Mouse (Mus musculus) embryonic stem cell, embryonic (primary cell): ENCODE measurements around the gene Efhc1.
"Not testable (repeated sequence)": the region's sequence is repeated elsewhere in the genome, so short reads cannot be mapped to it uniquely, and the experiment has no call there.

Source experiments
- CTCF ChIA-PET, 4 experiments: fragments of 300-600 bp in 2 of 4; fragments of 350-600 bp in 2 of 4; sonication (Branson Sonifier 250); formaldehyde crosslinking; loops; one replicate each; lab custom pipeline; 2022; ENCODE audit warnings: inconsistent platforms in 2 of 4; lab: Charles Lee
- POLR2A ChIA-PET, 4 experiments: fragments of 300-600 bp in 2 of 4; fragments of 350-600 bp in 2 of 4; sonication (Branson Sonifier 250); formaldehyde crosslinking; loops; one replicate each; lab custom pipeline; 2022; ENCODE audit warnings: antibody characterized with exemption in 4 of 4, inconsistent platforms in 1 of 4; lab: Charles Lee

Efhc1 gene

DNA sequence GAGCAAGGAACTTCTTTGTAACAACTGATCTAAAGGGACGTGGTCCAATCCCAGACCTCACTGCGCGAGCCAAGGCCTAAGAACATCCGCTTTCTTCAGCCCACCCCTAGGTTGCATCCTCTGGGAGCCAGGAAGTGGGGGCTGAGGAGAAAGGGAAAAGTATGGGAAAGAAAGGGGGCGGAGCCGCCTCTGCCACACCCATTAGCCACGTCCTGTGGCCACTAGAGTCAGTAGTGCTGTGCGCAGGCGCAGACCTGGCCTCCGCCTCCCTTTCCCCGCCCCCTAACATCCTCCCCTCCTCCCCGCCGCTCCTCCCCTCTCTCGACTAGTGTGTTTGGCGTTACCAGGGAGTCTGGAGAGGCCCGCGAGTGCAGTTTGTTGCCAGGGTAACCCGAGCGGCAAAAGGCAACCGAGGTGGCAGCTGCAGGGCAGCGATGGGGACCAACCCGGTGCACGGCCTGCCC is at the start of gene Efhc1:
Gene Efhc1, plus strand, starts transcription at position 327 of the 464 bp plus-strand sequence.
- ChIA-PET POLR2A (interaction anchor here in 3 of 4 experiments (0.6 to 2.1 kb wide), 21 partner anchors 10 to 267 kb away, joined by 3 to 9 read pairs (median 3); partner anchors contain the start of gene Tmem14a (in 1 of the 3)), CTCF (interaction anchor here in 3 of 4 experiments (0.6 to 2.0 kb wide), 7 partner anchors 12 to 215 kb away, joined by 3 to 14 read pairs (median 3); no protein-coding TSS in a partner anchor)

DNA sequence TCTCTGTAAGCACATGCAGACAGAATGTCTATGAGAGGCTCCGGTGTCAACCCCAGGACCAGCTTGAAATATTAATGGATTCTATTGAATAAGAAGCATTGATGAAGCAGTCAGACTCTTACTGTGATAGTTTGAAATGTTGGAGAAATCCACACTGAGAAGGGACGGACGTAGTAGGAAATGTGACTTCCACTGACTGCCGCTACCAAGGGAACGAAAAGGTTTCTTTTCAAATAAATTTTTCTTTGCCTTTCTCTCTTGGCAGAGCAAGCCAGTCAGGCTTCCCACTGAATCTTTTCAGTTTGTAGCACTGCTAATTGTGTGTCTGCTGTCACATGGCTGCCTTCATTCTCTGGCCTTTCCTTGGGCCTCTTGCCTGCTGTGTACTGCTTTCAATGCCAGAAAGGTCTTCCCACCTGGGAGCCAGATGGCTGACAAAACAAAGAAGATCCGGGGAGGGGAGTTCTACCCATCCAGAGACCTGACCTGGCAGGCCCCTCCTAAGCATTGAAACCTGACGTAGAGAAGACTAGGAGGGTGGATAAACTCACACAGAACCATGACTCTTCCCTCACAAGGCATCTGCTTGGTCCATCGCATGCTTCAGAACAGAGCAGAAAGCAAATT is 45.8 kb upstream of the Efhc1 start:
- ChIA-PET CTCF (no interaction called here), POLR2A (interaction anchor here in 2 of 4 experiments (0.9 to 2.2 kb wide), 4 partner anchors 9 to 35 kb away, joined by 3 to 8 read pairs (median 4); partner anchors contain the start of gene Paqr8 (in 1 of the 2))

DNA sequence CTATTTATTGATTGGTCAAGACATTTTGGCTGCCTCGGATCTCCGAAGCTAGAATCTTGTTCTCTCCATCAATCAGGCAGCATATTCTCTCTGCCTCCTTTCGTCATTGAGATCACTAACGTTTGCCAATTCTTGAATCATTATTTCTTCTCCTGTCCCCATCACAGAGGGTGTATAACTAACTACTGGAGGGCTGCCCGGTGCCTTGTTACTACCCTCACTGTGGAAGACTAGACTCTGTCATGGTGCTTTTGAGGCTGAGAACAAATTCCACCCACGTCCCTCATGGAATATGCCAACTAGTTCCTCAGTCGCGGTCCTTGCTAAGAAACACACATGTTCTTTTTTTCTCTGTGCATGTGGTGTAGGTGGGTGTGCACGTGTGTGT is 45.3 kb upstream of the Efhc1 start:
- ChIA-PET POLR2A (interaction anchor here in 1 of 4 experiments (0.7 to 2.2 kb wide), 7 partner anchors 10 to 93 kb away, joined by 3 to 8 read pairs (median 3); no protein-coding TSS in a partner anchor), CTCF (no interaction called here)

DNA sequence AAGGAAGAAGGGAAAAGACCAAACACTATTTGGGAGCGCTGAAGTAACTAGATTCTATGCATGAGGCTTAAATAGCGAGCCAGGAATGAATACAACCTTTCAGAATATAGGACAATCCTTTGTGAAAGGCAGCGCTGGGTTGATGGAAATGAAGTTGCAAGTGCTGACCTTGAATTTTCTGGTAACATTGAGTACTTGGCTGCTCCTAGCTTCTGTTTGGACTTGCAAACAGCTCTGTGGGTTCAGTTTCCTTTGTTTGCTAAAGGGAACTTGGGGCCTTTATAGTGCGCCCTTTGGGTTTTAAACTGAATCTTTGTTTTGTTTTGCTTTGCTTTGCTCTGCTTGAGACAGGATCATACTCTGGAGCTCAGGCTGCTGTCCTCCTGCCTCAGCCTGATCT is 42.9 kb upstream of the Efhc1 start:
- CTCF ChIA-PET: interaction anchor here in 3 of 4 experiments (0.6 to 1.4 kb wide), 4 partner anchors 8 to 31 kb away, joined by 3 to 5 read pairs (median 4); no protein-coding TSS in a partner anchor
- POLR2A ChIA-PET: interaction anchor here (0.6 to 7.1 kb wide), 18 partner anchors 10 to 171 kb away, joined by 3 to 71 read pairs (median 4); partner anchors contain the start of genes Paqr8 (in 2 of the 4) and Efhc1 (in 1 of the 4)

DNA sequence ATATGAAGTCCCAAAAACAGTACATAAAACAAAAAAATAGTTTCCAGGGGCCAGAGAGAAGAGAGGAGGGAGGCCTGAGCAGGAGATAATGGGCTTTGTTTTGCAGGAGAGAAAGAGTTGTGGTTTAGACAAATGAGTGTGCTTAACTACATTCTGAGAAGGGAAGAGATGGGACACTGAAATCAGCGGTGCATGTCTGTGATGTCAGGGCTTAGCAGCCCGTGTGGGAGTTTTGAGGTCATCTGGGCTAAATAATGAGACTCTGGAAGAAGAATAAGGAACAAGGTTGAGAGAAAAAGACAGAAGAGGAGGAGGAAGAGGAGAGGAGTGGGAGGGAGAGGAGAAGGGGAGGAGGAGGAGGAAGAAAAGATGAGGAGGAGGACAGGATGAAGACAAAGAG is 39.3 kb upstream of the Efhc1 start:
- POLR2A ChIA-PET: interaction anchor here (0.5 to 7.1 kb wide), 20 partner anchors 9 to 306 kb away, joined by 3 to 71 read pairs (median 4); partner anchors contain the start of genes Paqr8 (in 2 of the 4), Efhc1 (in 1 of the 4), Mcm3 (in 1 of the 4) and Tmem14a (in 1 of the 4)
- CTCF ChIA-PET: interaction anchor here in 2 of 4 experiments (0.8 to 1.2 kb wide), 3 partner anchors 21 to 27 kb away, joined by 3 read pairs; partner anchors contain the start of gene Paqr8 (in 1 of the 2)

DNA sequence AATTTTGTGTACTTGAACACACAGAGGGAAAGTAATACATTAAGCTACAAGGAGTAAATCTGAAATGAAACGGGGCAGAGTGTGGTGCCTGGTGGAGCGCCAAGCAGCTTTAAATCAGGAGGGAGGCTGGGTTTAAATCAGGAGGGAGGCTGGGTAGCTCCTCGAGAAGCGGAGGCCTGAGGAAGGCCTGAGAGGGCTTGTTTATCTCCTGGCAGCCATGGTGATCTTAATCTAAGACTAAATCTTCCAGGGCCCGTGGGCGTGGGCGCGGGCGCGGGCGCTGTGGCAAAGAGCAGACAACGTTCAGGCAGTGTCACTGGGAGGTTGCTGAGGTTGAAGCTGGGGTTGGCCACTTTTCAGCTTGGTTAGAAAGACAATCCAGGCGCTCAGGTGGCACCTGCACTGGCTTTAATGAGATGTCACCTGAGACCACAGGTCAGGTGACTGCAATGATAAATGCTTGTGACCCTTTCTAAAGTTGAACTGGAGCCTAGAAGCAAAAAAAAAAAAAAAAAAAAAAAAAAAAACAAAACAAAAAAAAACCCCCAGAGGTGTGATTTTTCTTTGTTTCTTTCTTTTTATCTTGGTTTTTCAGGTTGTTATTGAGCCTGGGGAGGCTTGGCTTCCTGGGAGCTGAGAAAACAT is 38.8 kb upstream of the Efhc1 start:
- POLR2A ChIA-PET: interaction anchor here (0.5 to 7.1 kb wide), 33 partner anchors 8 to 1554 kb away, joined by 3 to 71 read pairs (median 4); partner anchors contain the start of genes Paqr8 (in 2 of the 4), Efhc1 (in 1 of the 4), Mcm3 (in 1 of the 4) and Tmem14a (in 1 of the 4)
- CTCF ChIA-PET: interaction anchor here (0.6 to 1.2 kb wide), 5 partner anchors 20 to 213 kb away, joined by 3 to 4 read pairs (median 3); partner anchors contain the start of gene Paqr8 (in 1 of the 4)

DNA sequence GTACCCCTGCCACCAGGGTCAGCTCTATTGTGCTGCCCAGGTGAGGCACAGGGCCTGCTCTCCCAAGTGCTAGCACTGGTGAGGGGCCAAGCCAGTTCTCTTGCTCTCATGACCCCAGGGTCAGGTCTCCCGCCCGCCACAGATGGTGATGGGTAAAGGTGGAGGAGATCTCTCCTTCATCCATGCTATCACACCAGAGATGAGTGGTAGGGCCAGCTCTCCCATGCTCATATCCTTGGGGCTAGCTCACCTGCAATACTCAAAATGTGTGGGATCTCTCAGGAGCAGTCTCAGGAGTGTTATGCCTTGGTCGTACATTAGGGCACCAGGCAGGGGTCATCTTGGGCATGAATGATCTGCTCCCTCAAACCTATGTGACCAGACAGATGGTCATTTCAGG is 36.7 kb upstream of the Efhc1 start:
- POLR2A ChIA-PET: interaction anchor here in 2 of 4 experiments (1.3 to 7.1 kb wide), 3 partner anchors 15 to 74 kb away, joined by 3 to 71 read pairs (median 4); no protein-coding TSS in a partner anchor
- CTCF ChIA-PET: no interaction called here

DNA sequence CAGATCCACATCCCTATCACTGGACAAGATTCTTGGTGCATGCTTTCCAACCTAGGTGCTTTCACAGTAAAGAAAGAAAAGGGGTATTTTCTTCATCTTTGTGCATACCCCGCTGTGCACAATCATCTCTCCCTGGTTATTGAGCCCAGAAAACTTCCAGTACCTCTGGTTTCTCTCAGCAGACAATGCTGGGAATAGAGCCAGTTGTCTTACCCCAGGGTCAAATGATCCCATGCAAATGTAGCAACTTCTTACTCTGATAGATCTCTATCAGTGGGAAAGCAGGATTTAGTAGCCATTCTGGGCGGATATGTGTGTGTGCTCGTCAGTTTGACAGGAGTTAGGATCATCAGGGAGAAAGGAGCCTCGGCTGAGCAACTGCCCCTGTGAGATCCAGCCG is 35.8 kb upstream of the Efhc1 start:
- ChIA-PET POLR2A (no interaction called here), CTCF (no interaction called here)

DNA sequence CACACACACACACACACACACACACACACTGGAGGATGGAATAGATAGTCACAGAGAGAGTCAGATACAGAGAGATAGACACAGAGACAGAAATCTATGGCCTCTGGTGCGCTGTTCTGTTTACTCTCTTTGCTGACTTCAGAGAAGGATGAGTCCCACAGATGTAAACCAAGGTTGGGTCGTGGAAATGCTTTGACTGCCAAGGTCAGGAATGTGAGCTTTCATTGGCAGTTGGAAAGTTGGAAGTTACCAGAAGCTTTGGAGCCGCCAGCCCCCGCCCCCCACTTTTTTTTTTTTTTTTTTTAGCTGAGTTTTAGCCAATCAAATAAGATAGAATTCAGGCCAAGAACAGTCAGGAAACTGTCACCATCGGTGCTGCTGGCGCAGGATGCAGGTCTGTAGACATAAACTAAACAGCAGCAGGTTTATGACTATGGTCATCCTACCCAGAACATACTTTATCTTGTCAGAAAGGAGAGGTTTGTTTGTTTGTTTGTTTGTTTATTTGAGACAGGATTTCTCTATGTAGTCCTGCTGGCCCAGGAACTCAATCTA is 33.9 kb upstream of the Efhc1 start:
- ChIA-PET CTCF (no interaction called here), POLR2A (no interaction called here)

DNA sequence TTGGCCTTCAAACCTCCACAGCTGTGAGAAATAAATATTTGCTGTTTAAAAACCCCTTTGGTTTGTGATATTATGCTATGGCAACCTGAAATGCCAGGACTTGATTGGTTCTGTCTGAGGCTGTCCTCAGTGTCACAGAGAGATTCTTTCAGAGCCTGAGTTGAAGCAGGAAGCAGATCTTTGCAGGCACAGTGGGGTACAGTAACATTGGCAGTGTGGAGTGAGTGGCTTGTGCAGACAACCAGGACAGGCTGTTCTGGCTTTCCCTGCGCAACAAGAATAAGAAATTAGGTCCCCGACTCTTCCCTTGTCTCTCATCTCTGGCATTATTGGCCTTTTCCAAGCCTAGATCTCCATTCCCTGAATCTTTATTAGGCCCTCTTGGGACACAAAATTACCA is 31.7 kb upstream of the Efhc1 start:
- ChIA-PET CTCF (no interaction called here), POLR2A (interaction anchor here in 3 of 4 experiments (0.5 to 2.3 kb wide), 5 partner anchors 11 to 148 kb away, joined by 3 to 12 read pairs (median 4); no protein-coding TSS in a partner anchor)

DNA sequence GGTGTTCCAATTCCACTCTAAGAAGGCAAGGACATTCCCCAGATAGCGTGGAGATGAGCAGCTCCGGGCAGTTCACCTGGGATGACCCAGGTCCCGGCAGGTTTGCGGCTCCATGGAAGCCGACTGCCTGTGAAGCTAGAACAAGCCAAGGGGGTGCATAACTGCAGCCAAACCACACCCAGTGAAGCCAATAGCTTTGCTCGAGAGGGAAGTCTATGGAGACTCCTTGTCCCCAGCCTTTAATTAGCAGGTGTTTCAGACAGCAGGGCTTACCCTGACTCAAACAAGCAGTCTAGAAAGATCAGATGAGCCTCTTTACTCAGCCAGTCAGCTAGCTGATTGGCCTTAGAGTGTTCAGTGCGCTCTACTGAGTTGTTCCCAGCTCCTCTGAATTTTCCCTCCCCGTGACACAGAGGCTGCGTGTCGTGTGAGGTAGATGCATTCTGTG is 30.3 kb upstream of the Efhc1 start:
- ChIA-PET POLR2A (interaction anchor here in 2 of 4 experiments (0.7 to 2.3 kb wide), 16 partner anchors 8 to 147 kb away, joined by 3 to 12 read pairs (median 4); partner anchors contain the start of gene Paqr8 (in 1 of the 2)), CTCF (interaction anchor here in 2 of 4 experiments (1.0 to 1.1 kb wide), 3 partner anchors 14 to 18 kb away, joined by 3 to 5 read pairs (median 3); no protein-coding TSS in a partner anchor)

DNA sequence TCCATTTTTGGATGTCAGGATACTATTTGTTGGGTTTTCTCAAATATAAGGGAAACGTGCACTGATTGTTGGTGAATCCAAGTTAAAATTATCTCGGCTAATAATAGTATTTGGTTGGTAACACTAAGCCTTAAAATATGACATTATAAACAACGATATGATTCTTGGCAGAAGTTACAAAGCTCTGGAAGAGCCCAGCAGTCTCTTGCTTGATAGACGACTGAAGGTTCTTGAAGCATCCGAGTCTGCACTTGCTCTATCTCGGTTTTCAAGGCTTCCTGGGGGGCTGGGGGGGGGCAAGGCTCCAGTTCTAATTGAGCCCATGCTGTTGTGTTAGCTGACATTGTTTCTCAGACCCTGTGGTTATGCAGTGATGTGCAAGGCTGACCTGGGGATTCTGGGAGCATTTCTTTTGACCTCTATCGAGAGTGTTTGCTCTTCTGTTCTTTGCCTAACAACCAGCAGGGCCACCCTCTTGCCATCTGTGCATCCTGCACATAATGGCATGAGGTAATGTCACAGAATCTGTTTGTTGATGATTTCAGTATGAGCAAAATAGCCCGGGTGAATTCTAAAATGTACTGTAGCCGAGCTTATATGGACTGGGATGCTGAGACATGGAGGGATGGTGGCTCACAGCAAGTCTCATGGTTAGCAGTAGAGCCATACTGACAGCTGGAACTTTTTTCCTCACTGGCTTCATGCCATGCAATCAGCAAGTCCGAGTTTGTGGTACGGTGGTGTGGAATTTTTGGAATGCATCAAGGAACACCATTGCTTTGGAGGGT is 28.6 kb upstream of the Efhc1 start:
- POLR2A ChIA-PET: interaction anchor here in 2 of 4 experiments (1.1 to 1.2 kb wide), 2 partner anchors 11 to 12 kb away, joined by 3 read pairs; no protein-coding TSS in a partner anchor
- CTCF ChIA-PET: no interaction called here

DNA sequence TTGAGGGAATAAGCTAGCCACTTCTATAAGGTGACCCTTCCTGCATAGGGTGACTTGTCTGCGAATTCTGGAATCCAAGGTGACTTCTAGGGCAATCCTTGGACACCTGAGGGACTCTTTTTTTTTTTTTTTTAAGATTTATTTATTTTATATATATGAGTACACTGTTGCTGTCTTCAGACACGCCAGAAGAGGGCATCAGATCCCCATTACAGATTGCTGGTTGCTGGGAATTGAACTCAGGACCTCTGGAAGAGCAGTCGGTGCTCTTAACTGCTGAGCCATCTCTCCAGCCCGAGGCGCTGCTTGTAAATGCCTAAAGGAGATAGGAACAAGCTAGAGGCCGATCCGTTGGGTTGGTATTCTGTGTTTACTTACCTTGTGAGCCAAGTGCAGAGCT is 26.1 kb upstream of the Efhc1 start:
- CTCF ChIA-PET: not testable (repeated sequence)
- POLR2A ChIA-PET: interaction anchor here in 1 of 4 experiments (0.6 to 1.1 kb wide), 3 partner anchors 12 to 107 kb away, joined by 3 to 5 read pairs (median 3); no protein-coding TSS in a partner anchor

DNA sequence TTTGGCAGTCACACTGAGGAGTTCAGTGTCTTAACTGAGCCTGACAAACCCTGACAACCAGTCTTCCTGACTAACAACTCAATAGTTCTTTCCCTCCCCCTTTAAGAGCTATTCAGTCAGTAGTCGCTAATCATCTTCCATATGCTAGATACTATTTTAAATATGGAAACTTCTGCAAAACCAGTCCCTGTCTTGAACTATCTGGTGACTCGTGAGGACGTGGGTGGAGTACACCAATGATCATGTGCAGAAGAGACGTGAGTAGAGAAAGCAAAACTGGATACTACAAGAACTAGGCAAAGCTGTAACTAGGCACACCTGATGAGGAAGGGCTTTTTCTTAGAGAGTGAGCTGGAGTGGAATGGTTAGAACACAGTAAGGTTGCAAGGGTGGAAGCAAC is 25.5 kb upstream of the Efhc1 start:
- ChIA-PET POLR2A (interaction anchor here in 1 of 4 experiments (0.6 to 1.1 kb wide), 3 partner anchors 13 to 107 kb away, joined by 3 to 5 read pairs (median 3); no protein-coding TSS in a partner anchor), CTCF (interaction anchor here in 1 of 4 experiments (1.0 kb wide), 1 partner anchor 9 kb away, joined by 3 read pairs; no protein-coding TSS in a partner anchor)

DNA sequence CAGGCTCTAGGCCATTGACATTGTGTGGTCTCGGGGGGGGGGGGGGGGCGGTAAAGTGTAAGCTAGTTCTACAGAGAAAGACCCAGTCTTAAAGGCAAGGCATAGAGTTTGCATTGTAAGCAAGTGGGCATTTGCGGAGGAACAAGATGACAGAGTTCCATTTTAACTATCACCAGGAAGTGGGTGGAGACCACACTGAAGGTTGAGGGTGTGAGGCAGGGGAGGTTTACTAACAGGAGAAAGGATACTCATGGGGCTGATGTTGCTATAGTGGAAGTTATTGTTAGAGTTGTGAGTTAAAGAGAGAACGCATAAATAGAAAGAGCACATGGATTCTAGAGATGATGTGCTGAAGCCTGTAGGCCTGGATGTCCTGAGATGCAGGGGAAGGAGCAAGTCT is 25.1 kb upstream of the Efhc1 start:
- CTCF ChIA-PET: interaction anchor here in 1 of 4 experiments (1.0 kb wide), 1 partner anchor 8 kb away, joined by 3 read pairs; no protein-coding TSS in a partner anchor
- POLR2A ChIA-PET: interaction anchor here in 1 of 4 experiments (0.6 to 1.1 kb wide), 3 partner anchors 29 to 108 kb away, joined by 3 read pairs; no protein-coding TSS in a partner anchor

DNA sequence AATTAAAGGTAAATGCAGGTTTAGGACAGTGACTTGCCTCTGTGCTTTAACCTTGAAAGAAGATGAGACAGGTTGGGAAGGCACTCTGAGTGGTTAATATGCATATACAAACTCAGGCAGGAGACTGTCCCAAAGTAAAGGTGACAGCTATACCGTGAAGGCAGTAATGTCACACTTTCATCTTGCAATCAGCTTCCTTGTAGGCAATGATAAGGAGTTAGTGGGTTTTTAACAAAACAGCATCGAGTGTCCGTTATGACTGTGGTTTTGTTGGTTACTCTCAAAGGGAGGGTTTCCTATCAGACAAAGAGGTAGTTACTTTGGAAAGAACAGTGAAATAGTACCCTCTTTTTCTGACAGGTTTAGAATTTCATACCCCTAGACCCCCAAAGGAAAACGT is 22.9 kb upstream of the Efhc1 start:
- CTCF ChIA-PET: interaction anchor here in 1 of 4 experiments (0.6 kb wide), 1 partner anchor 60 kb away, joined by 3 read pairs; no protein-coding TSS in a partner anchor
- POLR2A ChIA-PET: interaction anchor here in 1 of 4 experiments (0.6 kb wide), 1 partner anchor 166 kb away, joined by 4 read pairs; no protein-coding TSS in a partner anchor

DNA sequence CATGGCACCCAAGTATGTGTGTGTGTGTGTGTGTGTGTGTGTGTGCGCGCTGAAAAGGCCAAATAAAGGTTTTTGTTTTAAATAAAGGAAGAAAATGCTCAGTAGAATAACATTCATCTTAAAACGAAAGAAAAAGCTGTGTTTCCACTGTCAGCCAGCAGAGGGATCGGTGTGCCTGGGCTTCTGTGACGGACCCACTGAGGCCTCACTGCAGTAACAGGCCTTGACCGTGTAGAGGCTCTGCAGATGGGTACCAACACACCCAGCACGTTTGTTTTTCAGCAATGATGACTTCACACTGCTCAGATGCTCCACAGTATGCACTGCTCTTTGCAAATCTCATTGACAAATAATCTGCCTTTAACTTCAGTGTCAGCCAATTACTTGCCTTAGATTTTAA is 18.0 kb upstream of the Efhc1 start:
- ChIA-PET CTCF (interaction anchor here in 3 of 4 experiments (0.5 to 1.7 kb wide), 17 partner anchors 10 to 419 kb away, joined by 3 to 12 read pairs (median 4); partner anchors contain the start of gene Tmem14a (in 1 of the 3)), POLR2A (interaction anchor here in 2 of 4 experiments (0.8 to 1.0 kb wide), 2 partner anchors 21 to 25 kb away, joined by 3 read pairs; no protein-coding TSS in a partner anchor)
